Mouse (Mus musculus) gastrocnemius, adult 2 months (tissue): ENCODE results near the gene Mrc2. TPM values are rescaled to one million over a fixed set of nuclear protein-coding genes. Genes with fewer than 3 reads are reported as not detected.

Experiments used
- DNase-seq: peaks from one replicate; pipeline ENCODE4 v3.0.0; 2022
- H3K27ac ChIP-seq: fragments of 200-600 bp; 2 replicates; pipeline ENCODE4 v1.8.1; 2022; ENCODE audit warnings: mild to moderate bottlenecking
- H3K4me3 ChIP-seq: fragments of 200-600 bp; 2 replicates; pipeline ENCODE4 v1.8.1; 2022; ENCODE audit warnings: mild to moderate bottlenecking, moderate library complexity
- CTCF ChIP-seq: fragments of 200-600 bp; IDR thresholded peaks from 2 replicates; pipeline ENCODE4 v1.8.1; 2022; ENCODE audit warnings: antibody characterized with exemption, mild to moderate bottlenecking, moderate library complexity
- intact Hi-C: fragments of 180-260 bp; cut with DNase I; formaldehyde crosslinking; loops from one replicate; pipeline ENCODE4 v1.15.1; 2025
- total RNA-seq, 2 experiments: library from RNA; stranded (reverse); gene quantifications; 2 replicates each; pipeline ENCODE4 v1.2.3; 2021

The Mrc2 gene
- total RNA-seq, 2 experiments from 2014 or later = 5.9 to 17.6 TPM

DNA sequence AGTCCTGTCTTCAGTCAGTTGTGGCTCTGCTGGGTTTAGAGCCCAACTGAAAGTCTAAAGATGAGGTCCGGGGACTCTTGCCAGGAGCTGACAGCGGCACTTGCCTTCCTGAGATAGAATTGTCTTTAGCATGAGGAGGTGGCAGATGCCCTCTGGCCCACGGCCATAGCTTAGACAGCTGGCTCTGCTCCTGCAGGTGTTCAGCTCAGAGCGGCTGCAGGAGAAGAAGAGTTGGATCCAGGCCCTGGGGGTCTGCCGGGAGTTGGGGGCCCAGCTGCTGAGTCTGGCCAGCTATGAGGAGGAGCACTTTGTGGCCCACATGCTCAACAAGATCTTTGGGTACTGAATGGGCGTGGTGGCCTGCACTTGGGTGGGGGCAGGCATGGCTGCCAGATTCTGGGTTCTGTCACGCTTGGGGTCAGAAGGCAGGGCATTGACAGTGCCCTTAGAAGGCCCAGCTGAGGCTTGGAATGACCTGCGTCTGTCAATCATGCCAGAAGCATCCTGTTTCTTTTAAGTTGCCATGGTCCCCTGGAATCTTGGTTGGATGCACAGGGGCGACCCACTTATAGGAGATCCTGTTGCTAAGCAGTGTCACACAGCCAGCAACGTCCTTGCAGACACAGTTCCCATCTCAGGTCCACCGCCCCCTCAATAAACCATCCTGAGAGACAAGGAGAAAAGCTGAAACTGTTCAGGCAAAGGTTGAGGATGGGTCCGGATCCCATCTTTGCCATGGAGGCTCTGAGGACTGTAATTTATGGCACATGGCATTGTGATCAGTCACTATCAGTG, 46.4 kb downstream of the Mrc2 start:
- intact Hi-C loops = no loop called here
- no peak for DNase-seq
- H3K27ac ChIP-seq = no peak overlapping the region
- no peak for TF ChIP-seq CTCF
- no peak overlapping the region for H3K4me3 ChIP-seq

DNA sequence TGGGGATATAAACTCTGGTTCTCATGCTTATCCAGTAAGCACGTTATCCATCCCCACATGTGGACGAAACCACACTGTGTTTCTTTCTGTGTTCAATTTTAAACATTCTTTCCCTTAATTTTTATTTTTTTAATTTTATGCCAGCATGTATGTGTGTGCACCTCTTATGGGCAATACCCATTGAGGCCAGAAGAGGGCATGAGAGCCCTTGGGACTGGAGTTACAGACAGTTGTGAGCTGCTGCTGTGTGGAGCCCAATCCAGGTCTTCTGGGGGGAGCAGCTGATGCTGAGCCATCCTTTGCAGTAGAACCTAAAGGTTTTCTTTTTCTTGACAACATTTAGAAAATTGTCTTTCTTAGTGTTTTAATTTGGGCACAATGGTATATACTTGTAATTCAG, 52.8 kb downstream of the Mrc2 start:
- peak; percentile 61 for TF ChIP-seq CTCF
- no peak for DNase-seq
- intact Hi-C loops = loop anchor here (5.0 kb wide), 2 partner anchors 73 to 247 kb away; no protein-coding TSS in a partner anchor

DNA sequence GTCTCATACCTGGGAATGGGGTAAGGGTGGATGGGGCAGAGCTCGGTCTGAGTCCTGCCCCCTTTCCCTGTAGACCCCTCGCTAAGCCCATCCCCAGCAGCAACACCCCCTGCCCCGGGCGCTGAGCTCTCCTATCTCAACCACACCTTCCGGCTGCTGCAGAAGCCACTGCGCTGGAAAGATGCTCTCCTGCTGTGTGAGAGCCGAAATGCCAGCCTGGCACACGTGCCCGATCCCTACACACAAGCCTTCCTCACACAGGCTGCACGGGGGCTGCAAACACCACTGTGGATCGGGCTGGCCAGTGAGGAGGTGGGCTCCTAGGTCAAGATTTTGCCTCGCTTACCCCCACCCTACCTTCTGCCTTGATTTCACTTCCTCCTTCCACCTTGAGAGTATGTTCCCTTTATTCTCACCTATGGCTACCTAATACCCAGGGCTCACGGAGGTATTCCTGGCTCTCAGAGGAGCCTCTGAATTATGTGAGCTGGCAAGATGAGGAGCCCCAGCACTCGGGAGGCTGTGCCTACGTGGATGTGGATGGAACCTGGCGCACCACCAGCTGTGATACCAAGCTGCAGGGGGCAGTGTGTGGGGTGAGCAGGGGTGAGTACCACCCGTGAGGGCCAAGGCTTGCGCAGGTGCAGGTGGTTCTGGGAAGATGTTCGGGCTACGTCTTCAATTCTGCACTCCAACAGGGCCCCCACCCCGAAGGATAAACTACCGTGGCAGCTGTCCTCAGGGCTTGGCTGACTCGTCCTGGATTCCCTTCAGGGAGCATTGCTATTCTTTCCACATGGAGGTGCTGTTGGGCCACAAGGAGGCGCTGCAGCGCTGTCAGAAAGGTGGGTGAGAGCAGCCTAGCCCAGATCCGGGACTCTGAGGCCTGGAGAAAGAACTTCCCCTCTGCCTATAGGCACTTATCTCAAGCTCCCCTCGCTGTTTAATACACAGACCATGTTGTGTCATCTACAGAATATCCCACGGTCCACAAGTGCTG, 55.0 kb downstream of the Mrc2 start:
- TF ChIP-seq CTCF = peak; percentile 95

More for the DNA sequence above, 52.8 kb downstream of the Mrc2 start:
- Histone ChIP-seq H3K27ac (no peak overlapping the region), H3K4me3 (no peak overlapping the region)

DNA sequence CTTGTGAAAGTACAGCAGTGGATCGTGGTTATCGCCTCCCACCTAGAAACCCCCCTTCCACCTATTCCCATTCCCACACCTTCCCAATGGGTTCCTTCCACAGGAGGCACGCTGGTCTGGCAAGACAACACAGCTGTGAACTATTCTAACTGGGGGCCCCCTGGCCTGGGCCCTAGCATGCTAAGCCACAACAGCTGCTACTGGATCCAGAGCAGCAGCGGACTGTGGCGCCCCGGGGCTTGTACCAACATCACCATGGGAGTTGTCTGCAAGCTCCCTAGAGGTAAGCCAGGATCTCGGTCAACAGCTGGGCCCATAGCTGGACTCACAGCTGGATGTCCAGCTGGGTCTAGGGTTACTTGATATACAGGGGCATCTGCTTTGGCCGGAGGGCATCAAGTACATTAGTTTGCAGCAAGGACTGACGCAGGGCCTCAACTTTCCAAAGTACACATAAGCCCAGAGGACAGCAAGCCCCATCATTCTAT, 56.1 kb downstream of the Mrc2 start:
- intact Hi-C loops = loop anchor here (5.0 kb wide), 2 partner anchors 76 to 244 kb away; no protein-coding TSS in a partner anchor
- no peak for TF ChIP-seq CTCF
- Histone ChIP-seq H3K27ac (no peak overlapping the region), H3K4me3 (no peak overlapping the region)
- DNase-seq = no peak

More for the DNA sequence above, 55.0 kb downstream of the Mrc2 start:
- H3K27ac ChIP-seq = no peak overlapping the region
- peak; percentile 89 for DNase-seq
- peak overlapping the region; percentile 22 for H3K4me3 ChIP-seq
- intact Hi-C loops = loop anchor here (2.0 to 5.0 kb wide), 3 partner anchors 75 to 563 kb away; no protein-coding TSS in a partner anchor

DNA sequence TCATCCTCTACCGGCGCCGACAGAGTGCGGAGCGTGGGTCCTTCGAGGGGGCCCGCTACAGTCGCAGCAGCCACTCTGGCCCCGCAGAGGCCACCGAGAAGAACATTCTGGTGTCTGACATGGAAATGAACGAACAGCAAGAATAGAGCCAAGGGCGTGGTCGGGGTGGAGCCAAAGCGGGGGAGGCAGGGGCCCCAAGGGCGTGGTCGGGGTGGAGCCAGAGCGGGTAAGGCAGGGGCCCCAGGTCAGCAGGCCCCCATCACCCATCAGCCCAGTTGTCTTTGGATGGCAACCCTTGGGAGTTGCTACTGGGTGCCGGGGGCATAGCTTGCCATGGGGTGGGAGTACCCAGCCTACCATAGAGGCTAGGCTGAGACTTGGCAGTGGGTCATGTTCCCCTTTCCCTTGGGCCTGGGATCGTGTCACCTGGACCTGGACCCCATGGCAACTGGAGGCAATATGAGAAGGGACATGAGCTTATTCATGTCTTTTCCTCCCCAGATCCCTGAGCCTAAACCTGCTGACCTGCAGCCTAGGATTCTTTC, 57.4 kb downstream of the Mrc2 start:
- TF ChIP-seq CTCF = no peak
- intact Hi-C loops = loop anchor here (5.0 kb wide), 2 partner anchors 78 to 242 kb away; no protein-coding TSS in a partner anchor
- no peak overlapping the region for H3K27ac ChIP-seq
- H3K4me3 ChIP-seq = no peak overlapping the region
- DNase-seq = no peak

DNA sequence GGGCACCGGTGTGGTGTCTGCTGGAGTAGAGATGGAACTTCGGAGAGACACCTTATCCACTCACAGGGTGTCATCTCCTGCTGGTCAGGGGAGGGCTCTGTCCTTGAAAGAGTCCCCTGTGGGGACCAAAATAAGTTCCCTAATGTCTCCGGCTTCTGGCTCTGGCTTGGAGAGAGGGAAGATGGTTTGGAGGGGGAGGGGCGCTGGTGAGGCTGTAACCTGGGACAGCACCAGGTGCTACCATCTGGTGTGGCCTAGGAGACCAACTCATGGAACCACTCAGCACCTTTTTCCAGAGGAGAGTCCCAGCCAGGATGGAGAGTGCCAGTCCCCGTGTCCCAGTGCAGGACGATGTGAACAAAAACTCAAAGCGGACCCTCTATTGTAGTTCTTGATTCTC, 58.2 kb downstream of the Mrc2 start:
- no peak for TF ChIP-seq CTCF
- intact Hi-C loops = no loop called here

DNA sequence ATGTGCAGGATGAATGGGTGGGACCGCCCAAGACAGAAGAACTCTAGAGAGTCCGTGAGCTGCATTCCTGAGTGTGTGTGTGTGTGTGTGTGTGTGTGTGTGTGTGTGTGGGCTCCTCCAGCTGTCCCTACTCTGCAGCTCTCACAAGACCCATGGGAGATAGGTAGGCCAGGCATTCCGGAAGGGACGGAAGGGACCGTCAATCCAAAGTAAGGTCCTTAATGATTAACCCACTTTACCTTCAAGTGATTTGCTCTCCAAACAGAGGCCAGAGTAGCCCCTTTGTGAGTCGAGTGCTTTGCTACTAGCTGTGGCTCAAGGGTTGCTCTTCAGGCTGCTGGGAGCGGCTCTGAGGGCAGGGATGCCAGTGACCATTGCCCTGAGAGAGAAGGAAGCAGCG, 59.7 kb downstream of the Mrc2 start:
- 0 out of 2 replicates have a peak overlapping the region, but pooled peaks have one; percentile 35 for H3K27ac ChIP-seq
- H3K4me3 ChIP-seq = no peak overlapping the region
- intact Hi-C loops = no loop called here
- no peak for TF ChIP-seq CTCF
- DNase-seq = no peak

More for the DNA sequence above, 58.2 kb downstream of the Mrc2 start:
- H3K4me3 ChIP-seq = no peak overlapping the region
- no peak overlapping the region for H3K27ac ChIP-seq
- DNase-seq = no peak

DNA sequence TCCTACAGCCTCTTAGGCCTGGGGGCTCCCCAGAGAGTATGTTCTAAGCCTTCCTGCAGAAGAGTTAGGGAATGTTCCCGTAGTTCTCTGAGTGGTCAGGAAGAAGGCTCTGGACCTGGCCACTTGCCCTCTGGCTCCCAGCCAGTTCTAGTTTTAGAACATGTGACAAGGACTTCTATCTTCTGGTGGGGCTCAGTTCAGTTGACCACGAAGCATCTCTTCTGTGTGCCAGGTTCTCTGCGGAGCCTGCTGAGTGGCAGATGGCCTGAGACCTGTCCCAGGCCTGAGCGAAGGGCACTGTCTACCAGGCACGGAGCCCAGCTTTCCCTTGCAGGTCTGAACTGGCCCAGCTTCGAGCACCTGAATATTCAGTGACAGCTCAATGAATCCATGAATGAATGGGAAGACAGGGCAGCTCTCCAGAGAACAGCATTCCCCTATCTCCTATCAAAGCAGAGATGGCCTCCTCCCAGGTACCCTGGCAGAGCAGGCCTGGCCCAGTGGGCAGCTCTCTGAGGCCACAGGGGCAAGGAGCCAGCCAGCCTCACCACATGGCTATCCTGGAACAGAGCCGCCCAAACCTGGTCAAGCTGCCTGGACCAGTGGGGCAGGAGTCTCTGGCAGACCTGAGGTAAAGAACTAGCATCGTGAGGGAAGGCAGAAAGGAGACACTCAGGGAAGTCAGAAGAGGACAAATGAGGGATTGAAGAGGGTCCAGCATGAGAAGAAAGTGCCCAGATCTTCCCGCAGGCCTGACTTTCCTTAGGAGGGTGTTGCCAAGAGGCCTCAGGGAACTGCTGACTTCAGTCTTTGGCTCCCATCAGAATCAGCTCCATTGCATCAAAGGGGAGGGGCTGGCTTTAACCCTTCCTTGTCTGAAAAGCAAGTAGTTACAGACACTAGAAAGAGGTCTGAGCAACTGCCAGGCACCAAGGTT, 60.8 kb downstream of the Mrc2 start:
- H3K27ac ChIP-seq = peak overlapping the region; percentile 75
- intact Hi-C loops = no loop called here
- peak; percentile 3; the same call in 1 of the 2 replicates for TF ChIP-seq CTCF

DNA sequence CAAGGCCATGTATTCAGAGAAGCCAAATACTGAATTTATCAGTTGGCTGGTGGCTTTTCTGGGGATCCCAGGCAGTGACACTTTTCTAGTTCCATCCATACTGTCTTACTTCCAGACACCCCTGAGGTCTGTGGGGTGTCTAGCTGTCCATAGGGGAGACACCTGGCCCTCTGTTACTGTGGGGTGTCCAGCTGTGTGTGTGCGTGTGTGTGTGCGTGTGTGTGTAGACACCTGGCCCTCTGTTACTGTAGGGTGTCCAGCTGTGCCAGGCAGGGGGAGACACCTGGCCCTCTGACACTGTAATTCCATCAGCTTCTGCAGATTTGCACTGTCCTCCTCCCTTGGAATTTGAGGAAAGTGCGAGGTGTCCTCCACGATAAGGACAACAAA, 61.4 kb downstream of the Mrc2 start:
- no peak overlapping the region for H3K27ac ChIP-seq
- intact Hi-C loops = no loop called here
- no peak for DNase-seq
- TF ChIP-seq CTCF = no peak
- H3K4me3 ChIP-seq = no peak overlapping the region

More for the DNA sequence above, 60.8 kb downstream of the Mrc2 start:
- peak; percentile 91 for DNase-seq
- peak overlapping the region; percentile 21 for H3K4me3 ChIP-seq

DNA sequence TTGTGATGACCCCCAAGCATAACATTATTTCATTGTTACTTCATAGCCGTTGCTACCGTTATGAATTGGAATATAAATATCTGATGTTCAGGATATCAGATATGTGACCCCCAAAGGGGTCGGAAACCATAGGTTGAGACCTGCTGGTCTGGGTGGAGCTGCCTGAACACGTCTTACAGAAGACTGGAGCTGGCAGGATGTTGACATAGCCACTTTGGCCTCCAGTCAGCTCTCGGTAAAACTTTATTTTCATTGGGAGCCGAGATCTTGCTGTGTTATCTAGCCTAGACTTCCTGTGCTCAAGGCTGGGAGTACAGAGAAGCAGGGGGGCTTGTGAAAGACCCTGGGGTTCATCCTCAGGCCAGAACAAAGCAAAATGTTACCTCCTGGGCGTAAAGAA, 63.9 kb downstream of the Mrc2 start:
- DNase-seq = no peak
- no peak for TF ChIP-seq CTCF
- H3K27ac ChIP-seq = no peak overlapping the region
- intact Hi-C loops = no loop called here
- no peak overlapping the region for H3K4me3 ChIP-seq
